Mouse (Mus musculus) midbrain, embryonic 12.5 days (tissue): ENCODE results near the gene Lrcol1. TPM values are rescaled to one million over a fixed set of nuclear protein-coding genes. Genes with fewer than 3 reads are reported as not detected.

Experiments used
- ATAC-seq: fragments of 200-750 bp; cut with Nextera tagmentation; 2 replicates; pipeline ENCODE4 v1.8.0; 2017; ENCODE audit warnings: low read depth, moderate TSS enrichment, moderate library complexity; ENCODE audit not compliant: low FRiP score
- H3K27ac ChIP-seq: fragments of 300-500 bp; sonication (generic); replicated peaks from 2 replicates; pipeline ENCODE4 v1.5.1; 2016; ENCODE audit warnings: mild to moderate bottlenecking
- H3K27me3 ChIP-seq: fragments of 300-500 bp; sonication (generic); 2 replicates; pipeline ENCODE4 v1.6.1; 2016; ENCODE audit warnings: mild to moderate bottlenecking
- H3K36me3 ChIP-seq: fragments of 300-500 bp; sonication (generic); 2 replicates; pipeline ENCODE4 v1.6.1; 2016
- H3K4me1 ChIP-seq: fragments of 300-500 bp; sonication (generic); 2 replicates; pipeline ENCODE4 v1.6.1; 2016
- H3K4me2 ChIP-seq: fragments of 300-500 bp; sonication (generic); replicated peaks from 2 replicates; pipeline ENCODE4 v1.6.1; 2016; ENCODE audit warnings: mild to moderate bottlenecking, moderate library complexity
- H3K4me3 ChIP-seq: fragments of 300-500 bp; sonication (generic); 2 replicates; pipeline ENCODE4 v1.5.1; 2016; ENCODE audit warnings: mild to moderate bottlenecking
- H3K9ac ChIP-seq: fragments of 300-500 bp; sonication (generic); replicated peaks from 2 replicates; pipeline ENCODE4 v1.6.1; 2016; ENCODE audit warnings: mild to moderate bottlenecking, moderate library complexity
- H3K9me3 ChIP-seq: fragments of 300-500 bp; sonication (generic); 2 replicates; pipeline ENCODE4 v1.6.1; 2016; ENCODE audit warnings: mild to moderate bottlenecking
- WGBS: fragments of 180-500 bp; shearing (Covaris S2); methylation state at CpG from one replicate; pipeline ENCODE4 v1.1.7; 2016; 5-methylcytosine and 5-hydroxymethylcytosine counted together
- polyA plus RNA-seq: library from polyadenylated mRNA; unstranded; fragments of >200 nt; fragmentation: Nextera tagmentation; extraction: Ambion mirVana; gene quantifications from 2 replicates; pipeline ENCODE4 v1.2.1, GENCODE M21; 2016

Lrcol1 gene
- polyA plus RNA-seq = not detected in 2 replicates

- 81% methylated on average over 4 of the region's 4 CpGs for WGBS
Observed at GRCm38 (mm10) chr5:110344524-110344923, at the start of gene Lrcol1. Lrcol1 (plus strand) TSS chr5:110344730.

GRCm38 (mm10) chr5:110296637-110297036 lies 47.9 kb upstream of the Lrcol1 start:
- 93% methylated on average over 1 of the region's 1 CpGs for WGBS
- ATAC-seq = no peak
- Histone ChIP-seq H3K36me3 (peaks cover 78% of the 10 kb centered on the region), H3K4me1 (no peaks in the 10 kb centered on the region), H3K4me2 (no peak overlapping the region), H3K9me3 (no peaks in the 10 kb centered on the region), H3K4me3 (no peak overlapping the region), H3K9ac (no peak overlapping the region), H3K27ac (no peak overlapping the region), H3K27me3 (no peaks in the 10 kb centered on the region)

More at GRCm38 (mm10) chr5:110344524-110344923, at the start of gene Lrcol1:
- H3K27me3 ChIP-seq = peaks cover 43% of the 10 kb centered on the region
- H3K4me1 ChIP-seq = peaks cover 15% of the 10 kb centered on the region
- no peak within 1 kb of the TSS for H3K4me2 ChIP-seq
- no peak within 1 kb of the TSS for H3K4me3 ChIP-seq
- no peaks in the 10 kb centered on the region for H3K36me3 ChIP-seq
- H3K9ac ChIP-seq = no peak within 1 kb of the TSS
- no peaks in the 10 kb centered on the region for H3K9me3 ChIP-seq
- no peak within 1 kb of the TSS for H3K27ac ChIP-seq
- no peak for ATAC-seq

GRCm38 (mm10) chr5:110300591-110300990 lies 43.9 kb upstream of the Lrcol1 start:
- Histone ChIP-seq H3K4me2 (no peak overlapping the region), H3K4me3 (no peak overlapping the region), H3K27me3 (no peaks in the 10 kb centered on the region), H3K36me3 (peaks cover 76% of the 10 kb centered on the region), H3K4me1 (no peaks in the 10 kb centered on the region), H3K9me3 (no peaks in the 10 kb centered on the region), H3K9ac (no peak overlapping the region), H3K27ac (no peak overlapping the region)
- WGBS = 89% methylated on average over 2 of the region's 2 CpGs
- no peak for ATAC-seq

- no peak for ATAC-seq
- H3K36me3 ChIP-seq = peaks cover 83% of the 10 kb centered on the region
- H3K4me1 ChIP-seq = no peaks in the 10 kb centered on the region
- WGBS = 95% methylated on average over 7 of the region's 7 CpGs
- H3K27ac ChIP-seq = no peak overlapping the region
- no peaks in the 10 kb centered on the region for H3K9me3 ChIP-seq
- H3K4me2 ChIP-seq = no peak overlapping the region
- no peaks in the 10 kb centered on the region for H3K27me3 ChIP-seq
- no peak overlapping the region for H3K4me3 ChIP-seq
- H3K9ac ChIP-seq = no peak overlapping the region
Observed at GRCm38 (mm10) chr5:110308861-110309260, 35.7 kb upstream of the Lrcol1 start.

- Histone ChIP-seq H3K4me2 (no peak overlapping the region), H3K36me3 (peaks cover 56% of the 10 kb centered on the region), H3K4me3 (no peak overlapping the region), H3K27me3 (no peaks in the 10 kb centered on the region), H3K27ac (no peak overlapping the region), H3K4me1 (no peaks in the 10 kb centered on the region), H3K9me3 (no peaks in the 10 kb centered on the region), H3K9ac (no peak overlapping the region)
- ATAC-seq = no peak
- WGBS = 95% methylated on average over 3 of the region's 3 CpGs
Observed at GRCm38 (mm10) chr5:110313127-110313526, 31.4 kb upstream of the Lrcol1 start.

GRCm38 (mm10) chr5:110330508-110330907 lies 14.0 kb upstream of the Lrcol1 start:
- Histone ChIP-seq H3K36me3 (peaks cover 85% of the 10 kb centered on the region), H3K4me3 (no peak overlapping the region), H3K9ac (no peak overlapping the region), H3K4me2 (no peak overlapping the region), H3K27ac (no peak overlapping the region), H3K4me1 (no peaks in the 10 kb centered on the region), H3K9me3 (no peaks in the 10 kb centered on the region), H3K27me3 (no peaks in the 10 kb centered on the region)
- 84% methylated on average over 3 of the region's 3 CpGs for WGBS
- no peak for ATAC-seq

GRCm38 (mm10) chr5:110338792-110339191 lies 5.7 kb upstream of the Lrcol1 start:
- H3K27ac ChIP-seq = no peak overlapping the region
- H3K9ac ChIP-seq = no peak overlapping the region
- peaks cover 15% of the 10 kb centered on the region for H3K4me1 ChIP-seq
- H3K9me3 ChIP-seq = no peaks in the 10 kb centered on the region
- H3K36me3 ChIP-seq = peaks cover 48% of the 10 kb centered on the region
- 98% methylated on average over 2 of the region's 2 CpGs for WGBS
- ATAC-seq = no peak
- H3K4me3 ChIP-seq = no peak overlapping the region
- peaks cover 30% of the 10 kb centered on the region for H3K27me3 ChIP-seq
- H3K4me2 ChIP-seq = no peak overlapping the region

GRCm38 (mm10) chr5:110342648-110343284 lies 1.8 kb upstream of the Lrcol1 start, which contains the start of gene P2rx2:
P2rx2 (minus strand) TSS chr5:110343212.
- WGBS = 2% methylated on average over 43 of the region's 43 CpGs
- H3K27ac ChIP-seq = no peak within 1 kb of the TSS
- H3K9me3 ChIP-seq = no peaks in the 10 kb centered on the region
- H3K4me1 ChIP-seq = peaks cover 15% of the 10 kb centered on the region
- peak within 1 kb of the TSS; percentile 87 for H3K4me2 ChIP-seq
- H3K4me3 ChIP-seq = peak within 1 kb of the TSS; percentile 54
- peaks cover 8% of the 10 kb centered on the region for H3K36me3 ChIP-seq
- peaks cover 43% of the 10 kb centered on the region for H3K27me3 ChIP-seq
- H3K9ac ChIP-seq = peak within 1 kb of the TSS; percentile 66
- ATAC-seq = peak; percentile 73

GRCm38 (mm10) chr5:110345553-110345952 lies 1.0 kb downstream of the Lrcol1 start:
- WGBS = 86% methylated on average over 4 of the region's 4 CpGs
- H3K4me1 ChIP-seq = peaks cover 15% of the 10 kb centered on the region
- H3K9me3 ChIP-seq = no peaks in the 10 kb centered on the region
- peaks cover 43% of the 10 kb centered on the region for H3K27me3 ChIP-seq
- H3K4me3 ChIP-seq = no peak overlapping the region
- ATAC-seq = no peak
- H3K4me2 ChIP-seq = no peak overlapping the region
- H3K36me3 ChIP-seq = no peaks in the 10 kb centered on the region
- no peak overlapping the region for H3K27ac ChIP-seq
- no peak overlapping the region for H3K9ac ChIP-seq

GRCm38 (mm10) chr5:110347006-110347405 lies 2.5 kb downstream of the Lrcol1 start:
- no peak overlapping the region for H3K4me2 ChIP-seq
- H3K36me3 ChIP-seq = no peaks in the 10 kb centered on the region
- no peak for ATAC-seq
- H3K4me3 ChIP-seq = no peak overlapping the region
- no peaks in the 10 kb centered on the region for H3K9me3 ChIP-seq
- H3K4me1 ChIP-seq = peaks cover 15% of the 10 kb centered on the region
- peaks cover 31% of the 10 kb centered on the region for H3K27me3 ChIP-seq
- WGBS = 89% methylated on average over 8 of the region's 8 CpGs
- H3K27ac ChIP-seq = no peak overlapping the region
- H3K9ac ChIP-seq = no peak overlapping the region

GRCm38 (mm10) chr5:110354716-110355115 lies 10.2 kb downstream of the Lrcol1 start:
- WGBS = 18% methylated on average over 7 of the region's 7 CpGs
- Histone ChIP-seq H3K36me3 (no peaks in the 10 kb centered on the region), H3K9ac (no peak overlapping the region), H3K9me3 (no peaks in the 10 kb centered on the region), H3K27ac (no peak overlapping the region), H3K4me2 (no peak overlapping the region), H3K4me1 (peaks cover 8% of the 10 kb centered on the region), H3K27me3 (peaks cover 19% of the 10 kb centered on the region), H3K4me3 (no peak overlapping the region)
- ATAC-seq = 0 out of 2 replicates have a peak, but pooled peaks have one; percentile 27

- Histone ChIP-seq H3K36me3 (no peaks in the 10 kb centered on the region), H3K27me3 (peaks cover 31% of the 10 kb centered on the region), H3K4me1 (peaks cover 8% of the 10 kb centered on the region), H3K4me3 (no peak overlapping the region), H3K27ac (no peak overlapping the region), H3K9me3 (no peaks in the 10 kb centered on the region), H3K4me2 (no peak overlapping the region), H3K9ac (no peak overlapping the region)
- peak; percentile 75 for ATAC-seq
- 40% methylated on average over 9 of the region's 9 CpGs for WGBS
Observed at GRCm38 (mm10) chr5:110357531-110358179, 13.1 kb downstream of the Lrcol1 start.
